Mouse (Mus musculus): ENCODE data around the gene Tmem132a. TPM values are rescaled to one million over a fixed set of nuclear protein-coding genes. Genes with fewer than 3 reads are reported as not detected.

Tmem132a gene
- total RNA-seq, 2 experiments from 2014 or later = 47.1 to 56.1 TPM

DNA sequence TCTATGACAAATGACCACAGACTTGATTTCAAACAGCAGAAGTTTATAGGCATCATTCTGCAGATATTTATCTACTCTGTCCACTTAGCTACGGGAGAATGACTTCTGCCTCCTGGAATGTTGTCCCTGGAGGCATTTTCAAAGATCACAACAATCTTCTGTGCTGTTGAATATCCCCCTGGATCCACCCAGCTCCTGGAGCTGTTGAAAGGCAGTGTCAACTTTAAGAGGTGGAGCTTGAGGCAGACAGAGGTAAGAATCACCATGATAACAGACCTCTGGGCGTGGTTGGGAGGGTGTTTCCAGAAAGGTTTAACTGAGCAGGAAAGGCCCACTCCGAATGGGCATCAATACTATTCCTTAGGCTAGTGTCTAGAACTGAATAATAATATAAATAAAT, 34.1 kb downstream of the Tmem132a start:
- DNase-seq (ENCODE audit: low spot score in 2 of 2) = no peak

DNA sequence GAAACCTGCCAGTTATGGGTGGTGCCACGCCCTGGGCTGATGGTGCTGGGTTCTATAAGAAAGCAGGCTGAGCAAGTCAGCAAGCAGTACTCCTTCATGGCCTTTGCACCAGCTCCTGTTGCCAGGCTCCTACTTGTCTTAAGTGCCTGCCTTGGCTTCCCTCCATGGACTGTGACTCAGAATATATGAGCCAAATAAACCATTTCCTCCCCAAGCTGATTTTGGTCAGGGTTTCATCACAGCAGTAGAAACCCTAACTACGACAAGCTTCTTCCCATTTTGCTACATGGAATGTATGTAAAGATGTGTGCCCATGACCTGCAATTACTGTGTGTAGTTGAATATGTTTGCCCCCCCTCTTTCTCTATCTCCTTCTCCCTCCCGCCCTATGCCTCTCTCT, 36.1 kb downstream of the Tmem132a start:
- no peak for DNase-seq (ENCODE audit: low spot score in 2 of 2)

DNA sequence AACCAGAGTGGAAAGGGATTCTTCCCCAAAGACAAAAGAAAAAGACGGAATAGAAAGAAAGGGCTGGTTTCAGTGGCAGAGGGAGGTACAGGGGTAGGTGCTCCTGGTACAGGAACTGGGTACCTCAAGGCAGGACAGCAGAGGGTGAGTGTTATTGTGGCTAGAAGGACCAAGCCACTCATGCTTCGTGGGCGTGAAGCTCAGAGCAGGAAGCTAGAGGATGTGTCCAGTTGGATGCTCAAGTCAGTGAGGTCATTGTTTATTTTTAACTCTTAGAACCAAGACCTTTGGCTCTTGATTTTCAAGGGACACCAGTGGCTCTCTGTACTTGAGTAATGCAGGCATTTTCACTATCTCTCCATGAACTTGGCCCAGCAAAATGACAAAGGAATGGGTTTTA, 37.7 kb downstream of the Tmem132a start:
- no peak for DNase-seq (ENCODE audit: low spot score in 2 of 2)

DNA sequence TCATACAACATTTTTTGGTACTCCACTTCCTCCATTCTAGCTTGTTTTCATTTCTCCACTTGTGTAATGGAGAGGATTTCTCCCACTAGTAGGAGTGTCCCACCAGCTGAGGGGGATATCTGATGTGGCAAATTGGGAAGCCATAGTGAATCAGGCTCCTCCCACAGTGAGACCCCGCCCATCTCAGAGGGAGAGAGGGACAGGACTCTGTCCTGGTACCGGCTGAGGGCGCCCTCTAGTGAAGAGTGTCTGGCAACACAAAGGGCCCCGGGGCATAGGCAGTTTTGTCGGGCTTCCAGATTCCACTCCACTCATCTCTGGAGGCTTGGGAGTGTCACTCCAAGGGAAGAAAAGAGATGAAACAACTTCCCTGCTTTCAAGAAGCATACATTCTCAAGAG, 38.3 kb downstream of the Tmem132a start:
- DNase-seq (ENCODE audit: low spot score in 2 of 2) = peak; percentile 35 to 77

DNA sequence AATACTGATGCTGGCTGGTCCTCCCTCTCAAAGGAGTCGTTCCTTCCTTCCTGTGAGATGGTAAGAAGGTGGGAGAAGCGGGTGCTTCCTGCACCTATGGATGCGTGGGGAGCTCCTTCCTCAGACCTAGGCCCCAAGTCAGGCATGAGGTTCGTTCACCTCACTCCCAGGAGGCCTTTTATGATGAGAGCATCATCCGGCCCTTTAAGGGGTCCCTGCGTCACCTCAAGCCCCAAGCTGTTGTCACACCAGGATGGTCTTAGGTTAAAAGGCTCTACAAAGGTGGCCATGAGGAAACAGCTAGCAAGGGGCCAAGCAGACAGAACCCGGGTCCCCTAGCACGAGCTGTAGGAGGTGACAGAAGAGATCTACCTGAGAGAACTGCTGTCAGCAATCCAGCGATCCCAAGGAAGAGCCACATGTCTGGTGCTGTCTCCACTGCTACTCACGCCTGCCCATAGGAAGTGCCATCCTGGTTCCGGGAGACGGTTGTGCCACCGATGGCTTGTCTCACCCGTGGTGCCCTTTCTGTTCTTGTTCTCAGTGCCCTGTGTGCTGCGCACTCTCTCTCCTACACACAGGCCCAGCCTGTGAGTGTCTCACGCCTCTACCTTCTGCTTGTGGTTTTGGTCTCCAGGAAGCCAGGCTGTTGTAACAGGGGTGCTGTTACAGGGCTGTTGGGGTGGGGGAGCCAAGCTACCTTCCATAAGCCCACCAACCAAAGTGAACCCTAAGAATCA, 40.1 kb downstream of the Tmem132a start, which contains the start of gene Cd6:
Cd6 (minus strand) TSS at position 623 of the 740 bp plus-strand sequence.
- DNase-seq (ENCODE audit: low spot score in 2 of 2) = no peak

DNA sequence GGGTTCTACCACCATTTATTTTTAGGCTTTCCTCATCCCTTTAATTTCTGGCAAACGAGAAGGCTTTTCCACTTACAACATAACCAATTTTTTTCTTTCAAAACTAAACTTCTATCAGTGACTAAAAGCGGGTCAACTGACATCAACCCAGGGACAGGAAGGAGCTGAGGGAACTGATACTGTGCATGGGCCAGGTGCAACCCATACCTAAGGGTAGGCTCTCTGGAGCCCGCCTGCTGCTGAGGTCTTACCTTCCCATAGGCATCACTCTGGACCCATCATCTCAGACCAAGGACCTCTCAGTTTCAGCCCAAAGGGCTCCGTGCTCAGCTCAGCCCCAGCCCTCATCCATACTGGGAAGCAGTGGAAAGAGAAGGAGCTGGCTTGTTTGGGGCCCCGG, 41.4 kb downstream of the Tmem132a start:
- DNase-seq (ENCODE audit: low spot score in 2 of 2) = no peak

DNA sequence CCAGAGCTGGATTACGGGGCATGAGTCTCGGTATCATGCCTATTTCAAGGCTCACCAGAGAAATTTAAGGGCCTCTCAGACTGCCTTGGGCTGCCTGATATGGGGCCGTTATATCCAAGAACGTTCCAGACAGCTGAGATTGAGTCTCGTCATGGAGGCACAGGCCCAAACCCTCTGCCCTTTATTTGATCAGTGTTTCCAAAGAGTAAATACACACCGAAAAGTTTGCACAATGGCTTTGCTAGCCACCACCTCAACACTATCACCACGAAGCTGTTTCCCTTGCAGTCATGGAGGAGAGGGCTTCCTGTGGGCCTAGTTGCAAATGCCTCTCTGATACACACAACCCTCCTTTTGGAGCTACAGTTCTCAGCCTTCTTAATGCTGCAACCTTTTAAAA, 45.7 kb downstream of the Tmem132a start:
- no peak for DNase-seq (ENCODE audit: low spot score in 2 of 2)

DNA sequence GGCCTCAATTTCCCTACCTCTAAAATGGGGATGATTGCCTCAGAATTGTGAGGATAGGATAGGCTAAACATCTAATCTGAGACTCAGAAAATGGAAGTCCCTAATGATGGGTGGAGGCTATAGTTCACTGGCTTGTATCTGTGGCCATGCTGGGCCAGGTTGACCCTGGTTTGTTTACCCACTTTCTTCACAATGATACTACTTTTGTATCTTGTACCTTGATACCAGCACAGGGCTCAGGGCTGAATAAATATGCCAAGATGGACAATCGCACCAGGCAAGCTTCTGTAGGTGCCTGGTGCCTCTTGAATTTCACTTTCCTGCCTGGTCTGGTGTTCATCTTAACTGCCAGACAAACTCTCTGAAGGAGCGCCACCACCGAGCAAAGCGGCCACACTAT, 47.2 kb downstream of the Tmem132a start:
- DNase-seq (ENCODE audit: low spot score in 2 of 2) = no peak

DNA sequence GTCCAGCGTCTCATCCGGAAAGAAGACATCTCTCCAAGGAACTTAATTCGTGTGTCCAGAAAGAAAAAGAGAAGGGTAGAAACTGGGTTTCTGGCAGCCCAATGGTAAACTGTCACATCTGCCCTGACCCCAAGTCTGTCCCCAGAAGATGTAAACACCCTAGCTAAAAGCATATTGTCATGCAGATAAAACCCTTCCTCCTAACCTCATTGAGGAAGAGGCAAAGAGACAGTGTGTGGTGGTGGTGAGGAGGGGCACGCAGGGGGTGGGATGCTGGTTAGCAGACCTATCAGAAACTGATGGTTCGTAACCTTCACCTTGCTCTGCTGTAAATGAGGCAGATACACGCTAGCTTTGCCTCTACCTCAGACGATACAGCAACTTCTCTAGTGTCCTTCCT, 48.4 kb downstream of the Tmem132a start:
- DNase-seq (ENCODE audit: low spot score in 2 of 2) = no peak

DNA sequence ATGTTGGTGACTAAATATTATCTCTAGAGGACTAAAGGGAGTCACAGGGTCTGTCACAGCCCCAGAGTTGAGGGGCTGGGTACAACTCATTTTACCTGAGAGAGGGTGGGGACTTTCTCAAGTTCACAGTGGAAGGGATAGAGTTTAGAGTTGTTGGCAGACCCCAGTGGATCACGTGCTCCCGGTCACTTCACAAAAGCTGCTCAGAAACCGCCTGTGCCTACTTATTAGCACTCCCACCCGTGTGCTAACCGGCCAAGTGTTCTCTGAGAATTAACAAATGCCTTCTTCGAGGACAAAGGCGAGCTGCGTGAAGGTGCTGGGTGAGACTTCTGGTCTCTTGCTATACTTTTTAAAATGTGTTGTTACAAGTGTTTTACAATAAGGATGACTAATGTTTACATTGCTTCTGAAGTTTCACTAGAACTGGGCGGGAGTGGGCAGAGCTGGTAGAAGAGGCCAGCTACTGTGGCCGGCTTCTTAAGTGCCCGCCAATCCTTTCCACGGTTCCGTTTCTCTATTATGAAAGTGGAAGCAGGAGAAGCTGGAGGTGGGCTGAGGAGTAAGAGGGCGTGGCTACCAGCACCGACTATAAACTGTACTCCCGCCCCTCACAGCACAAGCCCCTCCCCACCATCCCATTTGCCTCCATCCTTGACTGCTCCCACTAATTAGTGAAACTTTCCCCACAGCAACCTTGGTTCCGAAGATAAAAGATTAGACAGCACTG, 51.4 kb downstream of the Tmem132a start:
- DNase-seq (ENCODE audit: low spot score in 2 of 2) = no peak

DNA sequence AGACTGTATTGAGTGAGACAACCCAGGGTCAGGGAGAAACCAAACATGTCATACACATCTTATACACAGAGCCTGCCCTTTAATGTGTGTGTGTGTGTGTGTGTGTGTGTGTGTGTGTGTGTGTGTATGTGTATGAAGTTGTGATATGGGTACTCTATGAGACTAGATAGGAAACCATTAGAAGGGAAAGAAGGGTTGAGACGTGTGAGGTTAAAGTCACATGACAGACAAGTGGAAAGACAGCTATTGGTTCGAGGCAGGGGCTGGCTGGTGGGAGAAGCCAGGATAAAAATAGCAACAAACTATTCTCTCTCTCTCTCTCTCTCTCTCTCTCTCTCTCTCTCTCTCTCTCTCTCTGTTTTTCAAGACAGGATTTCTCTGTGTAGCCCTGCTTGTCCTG, 53.3 kb downstream of the Tmem132a start:
- no peak for DNase-seq (ENCODE audit: low spot score in 2 of 2)

DNA sequence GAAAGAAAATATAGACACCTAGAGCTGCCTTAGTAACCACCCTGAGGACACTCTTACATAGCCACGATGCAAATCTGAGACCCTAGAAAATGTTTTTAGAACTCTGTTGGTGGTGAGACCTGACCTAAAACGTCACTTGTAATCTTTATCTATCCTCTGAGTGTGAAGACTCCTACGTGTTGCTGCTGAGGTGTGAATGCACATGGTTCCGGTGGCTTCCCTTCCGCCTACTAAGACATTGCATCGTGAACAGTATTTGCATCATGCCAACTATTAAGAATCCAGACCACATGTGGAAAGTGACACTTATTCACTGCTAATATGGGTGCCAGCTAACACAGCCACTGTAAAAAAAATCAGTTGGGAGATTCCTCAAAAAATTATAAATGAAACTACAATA, 53.9 kb downstream of the Tmem132a start:
- DNase-seq (ENCODE audit: low spot score in 2 of 2) = no peak

DNA sequence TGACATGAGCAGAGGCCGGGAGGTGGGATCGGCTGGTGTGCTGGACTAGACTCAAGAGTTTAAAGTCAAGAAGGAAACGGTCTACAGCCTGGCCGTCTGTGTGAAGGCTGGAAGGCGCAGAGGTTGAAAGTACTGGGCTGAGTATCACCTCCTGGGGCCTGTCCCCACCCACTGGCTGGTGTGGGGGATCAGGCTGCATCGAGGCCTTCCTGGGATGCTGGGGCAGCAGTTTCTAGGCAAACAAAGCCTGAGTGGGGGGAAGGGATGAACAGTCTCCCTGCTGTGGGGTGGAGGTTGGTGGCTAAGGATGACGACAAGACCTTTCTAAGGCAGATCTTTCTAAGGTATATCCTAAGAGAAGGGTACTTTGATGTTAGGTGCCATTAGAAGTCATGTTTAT, 55.8 kb downstream of the Tmem132a start:
- DNase-seq (ENCODE audit: low spot score in 2 of 2) = no peak

DNA sequence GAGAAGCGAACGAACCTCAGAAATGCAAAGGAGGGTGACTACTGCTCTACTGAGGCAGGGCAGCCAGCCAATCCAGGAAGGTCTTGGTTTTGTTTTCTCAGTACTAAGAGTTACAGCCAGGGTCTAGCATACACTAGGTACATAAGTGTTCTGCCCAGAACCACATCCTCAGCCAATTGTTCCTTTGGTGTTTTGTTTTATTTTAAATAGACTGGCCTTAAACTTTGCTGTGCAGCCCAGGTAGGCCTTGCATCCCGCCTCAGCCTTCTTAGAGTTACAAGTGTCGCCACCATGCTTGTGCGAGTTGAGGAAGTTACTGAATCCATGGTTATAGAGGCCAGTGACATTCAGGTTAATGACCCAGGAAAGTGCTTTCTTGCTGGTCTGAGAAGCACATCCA, 56.7 kb downstream of the Tmem132a start:
- DNase-seq (ENCODE audit: low spot score in 2 of 2) = no peak

DNA sequence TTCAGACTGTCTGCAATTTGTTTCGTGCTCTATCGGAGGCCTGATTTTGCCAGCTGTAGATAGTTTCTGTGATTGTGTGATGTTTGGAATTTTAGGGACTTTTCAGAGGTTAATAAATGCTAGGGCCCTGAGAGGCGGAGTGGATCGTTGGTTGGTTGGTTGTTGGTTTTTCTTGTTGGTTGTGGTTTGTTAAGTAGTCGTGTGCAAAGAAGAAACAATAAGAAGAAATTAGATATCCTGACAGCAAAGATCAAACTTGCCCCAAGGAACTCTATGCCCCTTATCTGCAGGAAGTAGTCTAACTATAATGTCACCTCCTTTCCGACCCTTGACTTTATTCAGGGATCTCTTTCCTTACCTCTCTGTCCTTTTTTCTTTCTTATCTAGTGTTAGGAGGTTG, 58.3 kb downstream of the Tmem132a start:
- DNase-seq (ENCODE audit: low spot score in 2 of 2) = no peak

DNA sequence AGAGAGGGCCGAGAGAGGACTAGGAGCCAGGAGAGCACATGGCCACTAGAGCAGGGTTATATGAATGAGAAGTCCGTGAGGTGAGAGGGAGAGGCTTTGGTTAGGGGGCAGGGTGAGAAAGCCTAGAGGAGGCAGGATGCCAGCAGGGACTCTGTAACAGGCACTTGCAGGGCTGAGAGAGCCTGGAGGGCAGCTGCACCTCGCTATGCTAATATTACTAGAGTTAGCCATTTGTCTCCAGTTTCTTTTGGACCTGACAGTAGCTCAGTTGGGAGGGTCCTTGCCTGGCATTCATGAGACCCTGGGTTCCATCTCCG, 59.6 kb downstream of the Tmem132a start:
- DNase-seq (ENCODE audit: low spot score in 2 of 2) = no peak

DNA sequence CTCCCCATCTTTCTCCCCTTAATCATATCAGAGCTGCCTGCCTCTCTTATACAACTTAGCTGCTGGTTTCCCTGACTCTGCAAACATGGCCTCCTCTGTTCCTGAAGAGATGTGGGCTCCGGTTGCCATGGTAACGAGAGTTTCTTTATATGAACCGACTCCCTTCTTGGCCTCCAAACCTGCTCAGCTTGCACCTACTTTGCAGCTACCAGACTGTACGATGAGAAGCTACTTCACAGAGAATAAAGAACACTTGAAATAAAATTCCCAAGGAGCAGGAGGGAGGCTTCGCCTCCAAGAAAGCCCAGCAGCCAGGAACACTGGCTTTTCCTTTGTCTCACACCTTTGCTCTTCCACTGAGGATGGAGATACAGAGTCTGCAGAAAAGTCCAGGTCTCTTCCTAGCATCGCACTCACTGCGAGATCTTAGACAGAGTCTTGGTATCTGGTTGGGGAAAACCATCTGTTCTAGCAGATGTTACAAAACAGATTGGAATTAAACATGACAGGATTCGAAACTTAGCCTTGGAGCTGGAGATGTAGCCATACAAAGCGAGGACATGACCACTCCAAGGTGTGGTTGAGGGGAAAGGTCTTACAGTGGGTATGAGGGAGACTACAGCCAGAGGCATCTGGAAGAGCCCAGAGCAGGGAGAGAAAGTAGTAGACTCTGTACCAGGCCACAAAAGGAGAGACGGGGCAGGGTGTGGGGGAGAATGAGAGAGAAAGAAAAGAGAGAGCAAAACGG, 60.1 kb downstream of the Tmem132a start:
- DNase-seq (ENCODE audit: low spot score in 2 of 2) = no peak

DNA sequence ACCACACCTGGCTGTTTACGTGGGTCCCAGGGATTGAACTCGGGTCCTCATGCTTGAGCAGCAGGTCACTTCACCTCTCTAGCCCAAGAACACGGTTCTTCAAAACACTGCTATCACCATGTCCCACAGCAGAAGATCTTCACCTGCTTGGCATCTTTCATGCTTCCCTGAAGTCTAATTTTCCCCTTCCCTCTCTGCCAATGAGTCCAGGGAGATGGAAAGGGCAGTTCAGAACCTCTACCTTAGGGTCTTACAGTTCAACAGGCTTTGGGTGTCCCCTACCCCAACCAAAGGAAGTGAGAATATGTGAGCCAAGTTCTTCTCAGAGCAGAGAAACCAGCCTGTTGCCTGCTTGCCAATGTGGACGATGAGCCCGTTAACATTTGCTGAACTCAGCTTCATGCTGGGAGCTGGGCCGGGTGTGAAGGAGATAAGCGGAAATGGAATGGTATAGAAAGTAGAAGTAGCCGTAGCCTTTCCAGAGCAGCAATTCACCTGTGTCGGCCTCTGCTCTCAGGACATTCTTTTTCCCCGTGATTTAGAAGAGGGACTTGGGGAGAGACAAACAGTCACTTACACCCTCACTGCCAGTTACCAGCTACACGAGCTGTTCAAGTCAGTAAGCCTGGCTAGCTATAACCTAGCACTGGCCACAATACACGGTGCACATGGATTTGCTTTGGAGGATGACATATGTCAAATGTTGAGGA, 61.1 kb downstream of the Tmem132a start:
- no peak for DNase-seq (ENCODE audit: low spot score in 2 of 2)
